Mouse (Mus musculus) thymus, postnatal 14 days (tissue): ENCODE results near the gene Slc36a1.

Source experiments
- DNase-seq: peaks from one replicate; pipeline ENCODE4 v3.0.0; 2021

The Slc36a1 gene

DNA sequence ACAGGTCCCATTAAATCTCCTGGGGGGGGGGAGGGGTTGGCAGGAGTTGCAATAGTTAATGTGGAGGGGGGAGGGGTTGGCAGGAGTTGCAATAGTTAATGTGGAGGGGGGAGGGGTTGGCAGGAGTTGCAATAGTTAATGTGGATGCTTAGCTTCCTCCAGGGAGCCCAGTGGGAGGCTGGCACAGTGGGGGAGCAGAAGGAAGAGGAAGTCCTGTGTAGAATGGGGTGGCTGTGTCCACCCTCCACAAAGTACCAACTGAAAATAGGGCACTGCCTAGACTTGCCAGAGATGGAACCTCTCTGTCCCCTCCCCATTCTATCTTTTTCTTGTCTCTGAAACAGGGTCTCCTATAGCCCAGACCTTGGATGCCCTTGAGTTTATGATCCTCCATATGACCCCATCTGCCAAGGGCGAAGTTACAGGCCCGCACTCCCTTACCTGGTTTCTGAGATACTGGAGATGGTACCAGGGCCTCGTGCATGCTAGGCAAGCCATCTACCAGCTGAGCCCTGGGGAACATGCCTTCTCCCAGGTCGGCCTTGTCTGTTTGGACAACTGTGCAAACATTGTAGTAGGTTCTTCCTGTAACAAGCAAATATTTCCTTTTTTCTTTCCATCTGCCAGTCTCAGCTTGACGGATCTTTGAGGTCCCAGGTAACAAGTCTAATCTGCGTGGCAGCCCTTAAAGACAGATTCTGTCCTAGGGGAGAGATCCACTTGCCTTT, 5.6 kb downstream of the Slc36a1 start:
- no peak for DNase-seq

DNA sequence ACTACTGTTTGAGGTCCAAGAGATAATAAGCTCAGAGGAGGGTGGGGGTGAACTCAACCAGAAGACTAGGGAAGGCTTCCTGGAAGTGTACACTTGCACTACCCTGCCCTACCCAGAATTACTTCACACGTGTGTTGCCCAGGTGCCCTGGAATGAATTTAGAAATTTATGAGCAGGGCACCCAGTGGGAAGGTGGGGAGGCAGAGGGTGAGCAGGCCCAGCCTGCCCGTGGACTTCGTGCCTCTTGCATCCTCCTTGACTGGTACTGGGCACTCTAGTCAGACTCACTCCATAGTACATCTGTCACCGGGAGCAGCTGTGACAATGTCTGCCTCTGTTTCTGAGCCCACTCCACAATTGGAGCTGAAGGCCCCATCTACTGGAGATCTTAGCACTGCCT, 9.4 kb downstream of the Slc36a1 start:
- no peak for DNase-seq

DNA sequence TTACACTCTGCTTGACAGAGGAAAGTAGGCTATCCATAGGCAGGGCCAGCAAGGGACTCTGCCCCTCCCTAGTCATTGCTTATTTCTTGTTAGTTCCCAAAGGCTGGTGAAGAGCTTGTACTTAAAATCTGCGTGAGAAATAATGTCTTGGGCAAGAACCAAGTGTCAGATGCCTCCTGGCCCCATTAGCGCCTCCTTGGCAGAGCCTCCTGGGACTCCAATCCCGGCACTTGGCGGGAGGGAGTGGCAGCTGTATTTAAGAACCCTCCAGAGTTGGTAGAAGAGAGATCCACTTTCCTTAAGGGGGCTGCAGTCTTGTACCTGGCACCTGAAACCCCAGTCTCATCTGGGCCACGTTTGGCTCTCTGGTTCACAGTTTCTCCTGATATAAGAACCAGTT, 10.0 kb downstream of the Slc36a1 start:
- no peak for DNase-seq

DNA sequence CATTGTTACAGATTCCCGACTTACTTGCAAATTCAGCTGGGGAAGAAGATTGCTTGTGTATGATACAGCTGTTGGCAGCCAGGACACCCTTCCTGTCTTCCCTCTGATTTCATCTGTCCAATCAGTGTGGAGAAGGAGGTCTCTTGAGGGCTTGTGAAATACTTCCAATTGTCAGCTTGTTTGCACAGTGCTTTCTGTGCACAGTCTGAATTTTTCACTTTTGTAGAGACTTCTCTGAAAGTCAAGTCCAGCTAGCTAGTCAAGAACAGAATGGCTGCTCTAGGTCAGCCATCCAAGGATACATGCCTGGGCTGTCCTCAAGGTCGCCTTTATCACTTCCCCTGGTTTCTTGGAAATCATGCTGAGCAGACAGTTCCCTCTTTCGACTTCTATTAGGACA, 10.8 kb downstream of the Slc36a1 start:
- no peak for DNase-seq

DNA sequence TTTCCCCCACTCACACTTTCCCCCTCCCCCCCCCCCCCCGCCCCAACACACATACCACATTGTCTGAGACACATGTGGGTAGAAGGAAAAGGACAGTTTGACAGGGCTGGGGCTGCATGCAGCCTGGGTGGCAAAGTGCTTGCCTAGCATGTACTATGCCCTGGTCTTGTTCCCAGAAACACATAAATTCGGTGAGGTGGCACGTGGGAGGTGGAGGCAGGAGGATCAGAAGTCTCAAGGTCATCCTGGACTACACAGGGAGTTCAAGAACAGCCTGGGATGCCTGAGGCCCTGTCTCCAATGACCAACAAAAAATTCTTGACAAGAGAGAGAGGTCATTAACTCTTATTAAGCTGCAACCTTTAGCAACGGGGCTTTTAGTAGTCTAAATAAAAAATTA, 11.9 kb downstream of the Slc36a1 start:
- no peak for DNase-seq

DNA sequence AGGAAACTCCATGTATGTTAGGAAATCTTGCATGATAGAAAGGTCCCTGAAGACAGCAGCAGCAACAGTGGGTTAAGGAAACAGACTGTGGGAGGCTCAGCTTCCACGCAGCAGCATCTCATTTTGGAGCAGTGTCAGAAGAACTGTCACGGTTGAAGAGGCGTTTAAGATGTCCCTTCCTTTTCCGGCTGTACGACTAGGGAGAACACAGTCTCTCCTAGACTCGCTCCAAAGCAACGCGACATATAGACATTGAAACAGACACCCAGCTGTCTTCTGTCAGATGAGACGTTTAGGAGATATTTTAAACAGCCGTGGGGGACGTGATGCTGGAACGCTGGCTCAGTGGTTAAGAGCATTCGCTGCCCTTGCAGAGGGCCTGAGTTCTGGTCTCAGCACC, 12.7 kb downstream of the Slc36a1 start:
- no peak for DNase-seq

DNA sequence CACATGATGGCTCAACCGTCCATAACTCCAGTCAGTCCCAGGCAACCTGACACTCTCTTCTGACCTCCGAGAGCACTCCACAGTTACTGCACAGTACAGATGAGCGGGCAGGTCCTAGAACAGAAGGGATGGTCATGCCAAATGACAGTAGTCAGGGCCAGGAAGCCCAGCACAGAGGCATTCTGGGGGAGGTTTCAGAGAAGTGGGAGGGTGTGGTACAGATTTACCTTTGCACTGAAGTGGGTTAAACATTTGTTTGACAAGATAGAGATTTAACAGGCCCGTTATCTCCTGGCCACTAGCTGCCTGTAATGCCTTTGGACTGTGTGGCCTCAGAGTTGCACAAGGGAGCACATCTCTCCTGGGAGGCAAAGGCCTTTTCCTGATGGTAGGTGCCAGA, 13.3 kb downstream of the Slc36a1 start:
- DNase-seq, result no peak

DNA sequence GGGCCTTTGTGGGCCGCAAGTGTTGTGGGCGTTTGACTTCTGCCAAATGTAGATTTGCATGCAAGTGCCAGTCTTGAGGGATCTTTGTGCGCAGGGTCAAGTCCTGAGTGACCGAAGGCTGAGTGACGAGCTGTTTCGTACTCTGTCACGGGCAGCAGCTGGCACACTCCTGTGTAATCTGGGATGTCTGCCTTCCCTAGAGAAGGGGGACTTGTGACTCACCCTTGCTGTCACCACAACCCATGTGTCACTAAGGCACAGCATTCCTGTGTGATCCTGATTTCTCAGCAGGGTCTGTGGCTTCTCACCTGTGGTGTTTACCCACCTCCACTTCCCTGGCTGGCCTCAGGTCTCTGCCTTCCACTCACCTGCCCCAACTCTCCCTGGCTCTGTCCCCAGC, 13.7 kb downstream of the Slc36a1 start:
- no peak for DNase-seq

DNA sequence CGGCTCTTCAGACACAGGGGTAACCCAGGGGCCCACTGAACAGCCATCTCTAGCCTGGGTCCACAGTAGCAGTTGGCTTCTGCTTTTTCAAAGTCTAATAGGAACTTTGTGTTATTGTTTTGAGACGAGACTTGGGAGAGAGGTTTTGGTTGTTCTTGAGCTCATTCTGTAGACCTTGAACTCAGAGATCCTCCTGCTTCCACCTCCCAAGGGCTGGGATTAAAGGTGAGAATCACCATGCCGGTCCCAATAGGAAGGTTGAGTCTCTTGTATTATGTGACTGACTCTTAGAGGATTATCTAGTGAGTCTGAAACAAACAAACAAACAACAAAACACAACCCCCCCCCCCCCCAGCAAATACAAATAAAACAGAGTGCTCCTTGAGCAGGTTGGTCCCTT, 14.3 kb downstream of the Slc36a1 start:
- no peak for DNase-seq

DNA sequence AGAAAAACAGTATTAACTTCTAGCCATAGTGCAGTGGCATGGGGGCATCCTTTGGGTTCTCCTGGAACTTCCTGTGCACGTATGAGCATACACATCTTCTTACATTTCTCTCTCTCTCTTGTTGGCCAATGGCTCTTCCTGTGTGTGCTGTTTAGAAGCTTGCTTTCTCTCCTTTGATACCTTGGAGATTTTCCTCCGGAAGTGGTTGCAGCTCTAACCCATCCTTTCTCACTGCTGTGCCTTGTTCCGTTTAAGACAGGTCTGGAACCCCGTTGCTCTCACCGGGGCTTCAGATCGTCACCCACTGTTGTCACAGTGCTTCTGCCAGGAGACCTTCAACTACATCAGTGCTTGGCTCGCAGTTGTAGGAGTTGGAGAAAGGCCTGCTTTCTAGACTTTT, 17.2 kb downstream of the Slc36a1 start:
- no peak for DNase-seq

DNA sequence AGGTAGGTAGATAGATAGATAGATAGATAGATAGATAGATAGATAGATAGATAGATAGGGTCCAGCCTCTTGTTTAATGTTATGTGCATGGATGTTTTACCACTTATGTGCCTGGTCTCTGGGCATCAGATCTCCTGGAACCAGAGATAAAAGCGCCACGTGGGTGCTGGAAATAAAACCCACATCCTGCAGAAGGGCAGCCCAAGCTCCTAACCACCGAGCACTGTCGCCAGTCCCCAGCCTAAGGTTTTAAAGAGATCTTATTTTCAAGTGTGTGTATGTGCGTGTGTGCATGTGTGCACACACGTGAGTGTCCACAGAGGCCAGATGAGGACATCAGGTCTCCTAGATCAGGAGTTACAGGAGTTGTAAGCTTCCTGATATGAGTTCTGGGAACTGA, 26.9 kb downstream of the Slc36a1 start:
- DNase-seq, result no peak

DNA sequence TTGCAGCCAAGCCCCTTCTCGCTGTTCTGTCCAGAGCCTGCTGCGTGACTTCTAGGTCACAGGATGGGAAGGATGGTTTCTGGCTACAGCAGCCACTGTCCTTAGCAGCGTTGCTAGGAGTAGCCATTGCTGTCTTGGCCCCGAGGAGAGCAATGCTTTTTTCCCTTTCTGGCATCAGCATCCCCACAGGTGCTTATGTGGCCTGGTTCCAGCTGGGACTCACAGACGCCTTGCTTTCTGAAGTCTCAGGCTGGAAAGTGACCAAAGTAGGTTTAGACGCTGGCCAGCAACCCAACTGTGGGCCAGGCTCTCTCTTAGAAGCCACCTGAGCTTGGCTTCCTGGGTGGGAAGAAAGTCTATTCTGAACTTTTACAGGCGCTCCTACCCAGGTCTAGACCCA, 30.1 kb downstream of the Slc36a1 start:
- no peak for DNase-seq

DNA sequence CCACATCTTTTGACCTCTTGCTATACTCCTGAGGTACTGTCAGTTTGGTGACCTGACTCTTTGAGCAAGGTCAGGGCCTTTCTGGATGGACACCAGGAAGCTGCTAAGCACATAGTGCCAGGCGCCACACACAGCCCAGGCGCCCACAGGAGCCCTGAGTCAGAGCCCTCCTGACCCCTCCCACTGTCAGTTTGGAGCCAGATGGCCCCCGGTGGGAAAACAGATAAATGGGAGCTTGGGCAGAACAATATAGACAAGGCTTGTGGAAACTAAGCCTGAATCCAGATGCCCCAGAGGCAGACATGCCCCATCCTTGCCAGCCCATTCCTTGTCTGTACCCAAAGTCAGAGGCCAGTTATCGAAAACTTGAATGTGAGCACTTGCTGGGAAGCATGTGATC, 30.6 kb downstream of the Slc36a1 start:
- DNase-seq, result no peak

DNA sequence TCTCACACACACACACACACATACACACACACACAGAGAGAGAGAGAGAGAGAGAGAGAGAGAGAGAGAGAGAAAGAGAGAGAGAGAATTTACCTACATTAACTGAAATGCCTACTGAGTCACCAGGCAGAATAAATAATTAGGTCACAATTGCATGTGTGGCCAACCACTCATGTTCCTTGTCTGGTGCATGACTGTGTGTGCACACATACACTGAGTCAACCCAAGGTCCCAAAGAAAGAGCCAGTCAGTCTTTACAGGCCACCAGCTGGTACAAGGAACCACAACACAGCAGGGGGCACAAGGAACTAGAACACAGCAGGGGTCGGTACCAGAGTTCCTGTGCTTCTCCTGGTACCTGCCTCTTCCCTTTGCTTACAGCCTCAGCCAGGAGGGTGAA, 32.7 kb downstream of the Slc36a1 start:
- DNase-seq, result no peak

DNA sequence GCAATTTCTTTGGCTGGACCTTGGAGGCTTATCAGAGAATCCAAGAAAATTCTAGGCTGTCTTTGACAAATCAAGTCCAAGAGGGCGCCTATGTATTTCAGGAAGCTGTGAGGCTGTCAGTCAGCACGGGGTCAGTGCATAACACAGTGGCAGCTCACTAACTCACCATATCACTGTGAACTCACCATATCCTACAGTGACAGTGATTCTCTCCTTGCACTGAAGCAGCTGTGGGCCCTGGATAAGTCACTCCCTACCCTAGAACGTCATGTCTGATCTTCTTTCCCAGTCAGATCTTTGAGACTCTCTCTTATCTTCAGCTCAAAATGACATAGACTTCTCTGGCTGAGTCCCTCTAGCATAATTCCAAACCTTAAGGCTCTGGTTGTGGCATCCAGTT, 35.3 kb downstream of the Slc36a1 start:
- no peak for DNase-seq

DNA sequence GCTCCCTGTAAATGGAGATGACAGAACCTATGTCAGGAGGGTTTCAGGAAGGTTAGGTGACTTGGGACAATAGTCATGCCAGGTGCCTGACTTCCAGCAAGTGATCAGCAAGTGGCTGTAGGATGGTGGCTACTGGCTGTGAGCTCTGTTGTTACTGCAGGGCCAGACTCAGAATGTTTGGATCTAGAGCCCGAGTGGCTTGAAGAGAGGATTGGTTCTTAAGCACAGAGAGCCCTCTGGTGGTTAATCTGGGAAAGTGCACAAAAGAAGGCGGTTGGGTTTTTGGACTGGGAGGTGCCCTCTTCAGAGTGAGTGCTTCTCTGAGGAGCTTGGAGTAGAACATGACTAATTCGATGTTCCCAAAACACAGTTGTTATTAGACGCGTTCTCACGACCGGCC, 36.4 kb downstream of the Slc36a1 start:
- DNase-seq, result peak; percentile 72

DNA sequence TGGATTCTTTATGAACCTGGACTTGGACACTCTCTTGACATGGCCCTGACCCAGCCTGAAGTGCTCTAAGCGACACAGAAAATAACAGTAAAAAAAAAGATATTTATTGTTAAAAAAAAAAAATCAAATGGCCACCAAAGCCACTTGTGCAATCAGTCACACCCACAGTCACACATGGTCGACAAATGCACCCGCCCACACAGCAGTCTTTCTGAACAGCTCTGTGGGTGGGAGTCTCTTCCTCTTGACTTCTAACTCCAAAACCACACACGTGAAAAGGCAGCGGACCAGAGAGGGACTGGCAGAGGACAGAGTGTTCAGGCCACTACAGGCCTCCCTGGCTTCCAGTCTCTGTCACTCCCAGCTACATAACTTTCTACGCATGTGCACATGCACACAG, 46.4 kb downstream of the Slc36a1 start:
- DNase-seq, result no peak

DNA sequence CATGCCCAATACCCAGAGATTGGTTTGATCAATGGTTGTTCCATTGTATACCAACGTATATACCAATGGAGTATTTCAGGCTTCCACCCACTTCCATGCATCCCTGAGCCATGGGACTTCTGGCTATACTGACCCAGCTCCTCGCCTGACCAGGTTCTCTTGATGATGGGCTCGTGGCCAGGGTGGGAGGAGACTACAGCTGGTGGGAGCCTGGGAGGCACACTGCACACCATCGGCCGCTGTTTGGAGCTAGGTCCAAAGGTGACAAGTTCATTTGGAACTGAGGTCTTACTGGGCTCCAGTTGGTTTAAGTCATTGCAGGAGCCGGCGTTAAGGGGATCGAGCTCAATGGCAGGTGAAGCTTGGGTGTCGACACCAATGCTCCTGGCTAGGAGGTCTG, 49.2 kb downstream of the Slc36a1 start:
- DNase-seq, result no peak

DNA sequence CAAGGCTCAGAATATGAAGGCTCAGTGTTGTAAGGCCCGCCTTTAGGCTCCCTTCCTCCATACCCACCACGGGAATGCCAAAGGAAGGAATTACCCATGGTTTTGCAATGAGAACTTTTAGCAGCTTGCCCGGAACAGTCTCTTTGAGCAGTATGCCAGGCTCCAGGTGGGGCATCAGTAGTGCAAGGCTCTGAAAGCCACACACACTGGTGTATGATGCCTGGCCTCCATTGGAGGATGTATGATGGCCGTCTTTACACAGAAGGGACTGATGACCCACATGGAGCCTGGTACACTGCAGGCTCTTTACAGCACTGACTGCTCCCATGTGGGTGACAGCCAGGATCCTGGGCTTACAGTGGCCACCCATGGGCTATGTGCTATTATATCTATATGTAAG, 57.0 kb downstream of the Slc36a1 start:
- DNase-seq, result no peak

DNA sequence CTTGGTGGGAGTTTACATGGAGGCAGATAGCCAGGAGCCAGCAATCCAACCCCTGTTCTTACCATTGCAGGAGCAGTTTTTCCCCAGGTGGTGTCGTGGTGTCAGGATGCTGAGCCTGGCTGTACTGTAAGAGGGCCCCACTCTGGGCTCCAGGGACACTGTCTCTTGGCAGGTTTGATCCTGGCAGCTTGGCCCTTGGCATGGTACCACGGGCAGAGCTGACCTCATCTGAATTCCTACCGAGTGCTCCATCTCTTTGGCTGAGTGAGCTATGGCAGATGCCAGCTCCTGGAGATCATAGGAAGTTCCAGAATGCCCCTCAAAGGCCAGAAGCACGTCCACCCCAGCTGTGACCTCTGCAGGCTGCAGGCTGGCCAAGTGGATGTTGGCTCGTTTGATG, 57.9 kb downstream of the Slc36a1 start:
- DNase-seq, result no peak

DNA sequence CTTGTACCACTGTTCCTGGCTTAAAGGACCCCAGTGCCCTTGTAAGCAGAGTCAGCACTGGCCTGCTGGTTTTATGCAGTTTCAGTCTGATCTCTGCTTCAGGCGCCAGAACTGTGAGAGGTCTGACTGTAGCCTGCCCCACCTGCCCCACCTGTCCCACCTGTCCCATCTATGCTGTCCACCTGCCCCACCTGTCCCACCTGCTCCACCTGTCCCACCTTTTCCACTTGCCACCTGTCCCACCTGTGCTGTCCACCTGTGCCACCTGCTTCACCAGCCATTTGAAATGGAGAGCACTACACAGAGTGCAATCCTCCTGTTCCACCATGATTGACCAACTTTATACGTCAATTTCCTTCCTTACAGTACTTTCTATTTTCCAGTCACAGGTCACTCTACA, 60.2 kb downstream of the Slc36a1 start:
- DNase-seq, result no peak

DNA sequence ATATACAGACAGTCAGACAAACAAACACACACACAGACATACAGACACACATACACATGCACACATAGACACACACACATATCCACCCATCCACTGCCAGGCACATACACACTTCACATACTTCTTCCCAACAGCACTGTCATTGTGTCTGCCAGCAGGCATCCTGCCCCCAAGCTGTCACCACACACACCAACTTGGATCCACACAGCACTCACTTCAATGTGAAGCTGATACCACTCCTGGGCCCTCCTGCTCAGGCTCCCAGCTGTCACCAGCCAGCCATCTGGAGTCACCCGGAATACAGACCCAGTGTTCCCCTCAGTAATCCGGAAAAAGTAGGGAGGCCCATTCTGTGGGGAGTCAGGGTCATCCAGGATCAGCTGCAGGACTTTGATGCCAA, 61.5 kb downstream of the Slc36a1 start:
- DNase-seq, result no peak

DNA sequence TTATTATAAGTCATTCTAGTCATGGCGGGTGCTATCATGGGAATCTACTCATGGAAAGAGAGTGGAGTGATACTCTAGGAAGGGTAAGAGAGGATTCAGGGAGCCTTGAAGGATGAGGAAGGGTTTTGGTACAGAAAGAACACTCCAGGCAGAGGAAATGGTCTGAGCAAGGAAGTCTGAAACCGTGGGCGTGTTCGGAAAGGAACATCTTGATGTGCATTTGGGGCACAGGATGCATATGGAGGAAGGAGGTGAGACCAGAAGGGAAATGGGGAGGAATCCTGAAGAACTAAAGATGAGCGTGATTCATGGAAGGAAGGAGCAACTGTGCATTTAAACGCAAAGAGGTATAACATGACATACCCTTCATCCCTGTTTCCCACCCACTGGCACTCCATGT, 64.4 kb downstream of the Slc36a1 start:
- no peak for DNase-seq

DNA sequence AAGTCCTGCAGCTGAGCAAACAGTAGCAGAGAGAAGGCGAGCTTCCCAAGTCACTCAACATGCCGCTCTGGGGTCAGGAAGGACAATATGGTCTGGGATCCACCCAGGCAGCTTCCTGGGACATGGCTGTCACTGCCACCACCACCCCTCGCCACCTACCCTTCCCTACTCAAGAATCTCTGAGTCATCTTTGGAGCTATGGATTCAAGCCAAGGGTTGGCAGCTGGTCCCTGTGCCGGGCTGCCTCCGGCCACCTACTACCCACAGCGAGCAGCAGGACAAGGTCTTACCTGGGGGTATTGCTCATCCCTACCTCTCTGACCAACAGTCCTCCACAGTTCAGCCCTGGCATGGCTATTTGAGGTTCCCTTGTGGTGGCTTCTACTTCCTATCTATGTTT, 70.6 kb downstream of the Slc36a1 start:
- DNase-seq, result no peak
